Mouse (Mus musculus) liver, embryonic 14.5 days (tissue): ENCODE data around the gene Gm42517. TPM values are rescaled to one million over a fixed set of nuclear protein-coding genes. Genes with fewer than 3 reads are reported as not detected.

Source experiments
- ATAC-seq: fragments of 200-750 bp; cut with Nextera tagmentation; 2 replicates; pipeline ENCODE4 v1.8.0; 2017; ENCODE audit warnings: moderate number of reproducible peaks, mild to moderate bottlenecking, moderate library complexity; ENCODE audit not compliant: insufficient read depth
- DNase-seq, 3 experiments: peaks; one replicate each; pipeline ENCODE4 v3.0.0-alpha.2; 2012 to 2013; ENCODE audit warnings: low read depth in 3 of 3, low spot score in 3 of 3
- H3K27ac ChIP-seq: fragments of 300-500 bp; sonication (generic); 2 replicates; pipeline ENCODE4 v1.5.1; 2014; ENCODE audit warnings: moderate library complexity, mild to moderate bottlenecking, control low read depth, inconsistent platforms
- H3K27me3 ChIP-seq: fragments of 300-500 bp; sonication (generic); 2 replicates; pipeline ENCODE4 v1.6.1; 2014; ENCODE audit warnings: mild to moderate bottlenecking, low read length, moderate library complexity; ENCODE audit not compliant: control insufficient read depth, insufficient read depth
- H3K36me3 ChIP-seq: fragments of 300-500 bp; sonication (generic); replicated peaks from 2 replicates; pipeline ENCODE4 v1.6.1; 2014; ENCODE audit warnings: low read depth; ENCODE audit not compliant: control insufficient read depth, insufficient read depth
- H3K4me1 ChIP-seq, 2 experiments: fragments of 200-500 bp in 1 of 2; fragments of 300-500 bp in 1 of 2; sonication (generic) in 1 of 2; replicated peaks; 2 replicates each; pipeline ENCODE4 v1.6.1; 2012 to 2014; ENCODE audit warnings: antibody characterized with exemption in 1 of 2, inconsistent platforms in 1 of 2, low read length in 1 of 2; ENCODE audit not compliant: control insufficient read depth in 2 of 2, insufficient read depth in 2 of 2
- H3K4me2 ChIP-seq: fragments of 300-500 bp; sonication (generic); 2 replicates; pipeline ENCODE4 v1.6.1; 2014; ENCODE audit warnings: low read depth, mild to moderate bottlenecking, control low read depth, moderate library complexity
- H3K4me3 ChIP-seq, 2 experiments: fragments of 200-500 bp in 1 of 2; fragments of 300-500 bp in 1 of 2; sonication (generic) in 1 of 2; 2 replicates each; pipeline ENCODE4 v1.5.1; 2012 to 2014; ENCODE audit warnings: low read depth in 2 of 2, low read length in 2 of 2, mild to moderate bottlenecking in 2 of 2, control low read depth in 1 of 2, inconsistent platforms in 1 of 2, moderate library complexity in 1 of 2; ENCODE audit not compliant: insufficient read depth in 1 of 2
- H3K9ac ChIP-seq: fragments of 300-500 bp; sonication (generic); replicated peaks from 2 replicates; pipeline ENCODE4 v1.6.1; 2014; ENCODE audit warnings: mild to moderate bottlenecking, control low read depth, moderate library complexity
- H3K9me3 ChIP-seq: fragments of 300-500 bp; sonication (generic); 2 replicates; pipeline ENCODE4 v1.6.1; 2016; ENCODE audit warnings: low read length, mixed read lengths; ENCODE audit not compliant: control insufficient read depth
- CTCF ChIP-seq: IDR thresholded peaks from 2 replicates; pipeline ENCODE4 v1.5.1; 2016; ENCODE audit warnings: antibody characterized with exemption, low read depth, control low read depth
- EP300 ChIP-seq: IDR thresholded peaks from 2 replicates; pipeline ENCODE4 v1.6.1; 2016; ENCODE audit warnings: antibody characterized with exemption, low read depth
- WGBS: fragments of 180-500 bp; shearing (Covaris S2); extraction: QIAGEN DNeasy Blood & Tissue Kit; methylation state at CpG from one replicate; pipeline ENCODE4 v1.1.7; 2014; ENCODE audit not compliant: insufficient replicate concordance; 5-methylcytosine and 5-hydroxymethylcytosine counted together
- polyA plus RNA-seq, 2 experiments: library from polyadenylated mRNA; depleted of rRNA in 1 of 2; stranded (reverse) in 1 of 2; unstranded in 1 of 2; fragments of >200 nt; fragmentation: Nextera tagmentation in 1 of 2; extraction: Ambion mirVana in 1 of 2; gene quantifications; 2 replicates each; pipeline versions ENCODE4 v1.2.1 to v1.2.3; 2012 to 2014

Gene Gm42517
- polyA plus RNA-seq, 2 experiments: 0.20 TPM; not detected in 1

DNA sequence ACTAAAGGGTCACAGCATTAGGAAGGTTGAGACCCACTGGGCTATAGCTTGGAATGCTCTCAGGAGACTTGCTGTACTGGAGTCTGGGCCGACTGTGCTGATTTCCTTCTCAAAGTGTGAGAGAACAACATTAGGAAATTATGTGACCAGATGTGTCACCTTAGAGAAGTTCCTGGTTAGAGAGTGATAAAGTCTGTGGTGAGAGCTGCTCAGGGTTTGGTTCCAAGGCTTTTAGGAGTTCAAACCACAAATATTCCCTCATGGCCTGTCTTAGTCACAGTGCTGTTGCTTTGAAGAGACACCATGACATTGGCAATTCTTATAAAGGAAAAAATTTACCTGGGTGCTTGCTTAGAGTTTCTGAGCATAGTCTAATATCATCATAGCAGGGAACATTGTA, 8.3 kb upstream of the Gm42517 start:
- H3K9ac ChIP-seq: no peak overlapping the region
- H3K4me2 ChIP-seq: no peak overlapping the region
- 12% methylated on average over 1 of the region's 1 CpGs for WGBS
- H3K4me1 ChIP-seq: no peaks in the 10 kb centered on the region
- H3K36me3 ChIP-seq: no peaks in the 10 kb centered on the region
- TF ChIP-seq EP300 (no peak), CTCF (no peak)
- no peak overlapping the region for H3K4me3 ChIP-seq
- no peak overlapping the region for H3K27ac ChIP-seq
- no peak for ATAC-seq
- peaks cover 12% of the 10 kb centered on the region for H3K27me3 ChIP-seq
- no peaks in the 10 kb centered on the region for H3K9me3 ChIP-seq
- DNase-seq: no peak

DNA sequence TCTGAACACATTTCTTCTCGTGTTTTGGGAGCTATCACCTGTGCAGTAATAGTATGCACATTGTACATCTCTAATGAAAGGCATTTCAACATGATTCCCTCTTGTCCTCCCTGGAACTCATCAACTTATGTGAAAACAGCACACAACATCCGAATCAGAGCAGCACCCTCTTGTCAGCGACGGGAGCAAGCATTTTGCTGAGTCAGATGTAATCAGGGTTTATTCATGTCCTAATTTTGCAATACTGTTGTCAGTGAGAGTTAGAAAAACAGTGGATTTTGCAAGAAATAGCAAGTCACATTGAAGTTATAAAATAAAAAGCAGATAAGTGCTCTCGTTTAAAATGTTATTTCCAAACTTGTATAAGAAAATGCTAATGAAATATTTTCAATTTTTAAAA, 6.4 kb upstream of the Gm42517 start:
- H3K9ac ChIP-seq: no peak overlapping the region
- DNase-seq: no peak
- no peak overlapping the region for H3K4me2 ChIP-seq
- 48% methylated on average over 5 of the region's 5 CpGs for WGBS
- peaks cover 32% of the 10 kb centered on the region for H3K27me3 ChIP-seq
- H3K4me1 ChIP-seq: no peaks in the 10 kb centered on the region
- no peak overlapping the region for H3K4me3 ChIP-seq
- H3K27ac ChIP-seq: no peak overlapping the region
- H3K9me3 ChIP-seq: no peaks in the 10 kb centered on the region
- no peak for TF ChIP-seq CTCF
- no peak for TF ChIP-seq EP300
- H3K36me3 ChIP-seq: no peaks in the 10 kb centered on the region
- no peak for ATAC-seq

DNA sequence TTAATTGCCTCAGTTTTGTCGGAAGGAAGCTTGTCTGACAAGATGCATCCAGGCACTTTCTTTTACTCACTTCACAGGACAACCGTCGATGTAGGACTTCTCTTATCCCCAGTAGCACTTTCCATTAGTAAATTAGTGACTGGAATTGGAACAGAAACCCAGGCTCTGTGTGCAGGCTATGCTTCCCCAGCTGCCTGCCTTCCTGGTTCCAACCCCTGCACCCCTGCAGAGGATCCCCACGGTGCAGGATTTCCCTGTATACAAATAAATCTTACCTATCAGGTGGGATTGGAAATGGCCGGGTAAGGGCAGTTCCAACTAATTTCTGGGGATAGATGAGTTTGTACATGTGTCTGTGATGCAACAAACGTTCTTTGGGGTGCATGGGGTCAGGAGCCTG, 2.2 kb upstream of the Gm42517 start:
- WGBS: 5% methylated on average over 6 of the region's 6 CpGs
- Histone ChIP-seq H3K36me3 (no peaks in the 10 kb centered on the region), H3K4me1 (no peaks in the 10 kb centered on the region), H3K27me3 (peaks cover 73% of the 10 kb centered on the region), H3K4me3 (no peak overlapping the region), H3K4me2 (no peak overlapping the region), H3K27ac (no peak overlapping the region), H3K9ac (no peak overlapping the region), H3K9me3 (no peaks in the 10 kb centered on the region)
- no peak for TF ChIP-seq CTCF
- no peak for TF ChIP-seq EP300
- DNase-seq (no peak), ATAC-seq (no peak)

DNA sequence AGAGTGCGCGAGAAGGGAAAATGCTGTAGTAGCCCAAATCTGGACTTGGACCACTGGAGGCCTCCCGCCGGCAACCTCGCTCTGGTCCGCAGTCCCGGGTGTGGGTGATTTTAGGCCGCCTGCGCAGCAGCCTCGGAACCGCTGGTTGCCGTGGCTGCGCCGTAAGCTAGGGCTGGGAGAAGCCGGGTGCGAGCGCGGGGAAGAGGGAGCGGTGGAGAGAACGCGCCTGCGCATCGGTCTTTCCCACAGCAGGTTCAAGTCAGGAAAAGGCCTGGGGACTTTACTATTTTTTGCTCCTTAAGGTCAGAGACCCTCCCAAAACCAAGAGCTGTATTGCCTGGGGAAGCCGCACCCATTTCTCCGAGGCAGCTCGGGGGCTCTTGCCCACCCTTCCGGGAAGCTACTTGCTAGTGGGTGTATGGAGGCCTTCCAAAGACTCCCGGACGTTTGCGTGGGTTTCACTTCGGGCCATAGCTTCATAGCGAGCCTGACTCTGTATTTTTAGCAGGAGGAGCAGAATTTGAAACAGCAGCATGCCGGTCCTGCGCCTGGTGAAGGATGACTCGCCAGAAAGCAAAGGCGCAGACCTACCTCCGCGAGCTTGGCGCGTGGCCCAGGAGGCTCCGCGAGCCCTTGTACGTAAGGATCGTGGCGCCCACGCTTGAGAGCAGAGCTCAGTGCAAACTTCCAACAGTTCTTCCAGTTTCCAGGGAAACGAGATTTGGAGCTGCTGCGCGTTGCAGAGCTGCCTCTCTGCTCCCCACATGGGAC, 1.3 kb upstream of the Gm42517 start:
- no peak for ATAC-seq
- H3K27me3 ChIP-seq: peaks cover 82% of the 10 kb centered on the region

DNA sequence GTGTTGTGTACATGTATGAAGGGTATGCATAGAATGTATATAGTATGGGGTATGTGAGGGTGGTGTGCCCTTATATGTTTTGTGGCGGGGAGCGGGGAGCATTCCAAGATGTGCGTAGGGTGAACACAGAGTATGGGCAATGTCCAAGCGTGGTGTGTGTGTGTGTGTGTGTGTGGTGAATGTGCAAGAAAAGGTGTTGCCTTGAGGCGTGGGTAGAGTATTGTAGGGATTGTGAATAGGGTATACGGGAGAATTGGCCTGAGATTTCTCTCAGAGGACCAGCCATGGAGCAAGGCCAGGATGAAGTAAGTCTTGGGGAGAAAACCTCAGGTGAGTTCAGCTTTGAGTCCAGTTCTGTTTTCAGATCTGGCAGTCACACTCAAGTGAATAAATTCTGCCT, 724 bp upstream of the Gm42517 start:
- H3K4me3 ChIP-seq: no peak overlapping the region; a peak in 1 of 4 replicates
- WGBS: 7% methylated on average over 6 of the region's 6 CpGs
- no peak for DNase-seq
- H3K27ac ChIP-seq: no peak overlapping the region
- no peaks in the 10 kb centered on the region for H3K4me1 ChIP-seq
- ATAC-seq: no peak
- no peaks in the 10 kb centered on the region for H3K9me3 ChIP-seq
- peak overlapping the region; percentile 44 for H3K4me2 ChIP-seq
- peaks cover 88% of the 10 kb centered on the region for H3K27me3 ChIP-seq
- no peak overlapping the region for H3K9ac ChIP-seq
- H3K36me3 ChIP-seq: no peaks in the 10 kb centered on the region
- TF ChIP-seq EP300 (no peak), CTCF (no peak)

More for the DNA sequence above, 1.3 kb upstream of the Gm42517 start:
- H3K9me3 ChIP-seq: no peaks in the 10 kb centered on the region
- peak overlapping the region; percentile 44 for H3K4me2 ChIP-seq
- no peak for TF ChIP-seq CTCF
- TF ChIP-seq EP300: no peak
- no peak overlapping the region for H3K9ac ChIP-seq
- no peak for DNase-seq
- H3K36me3 ChIP-seq: no peaks in the 10 kb centered on the region
- H3K4me1 ChIP-seq: no peaks in the 10 kb centered on the region
- H3K4me3 ChIP-seq: peak overlapping the region; percentile 18 to 25
- H3K27ac ChIP-seq: no peak overlapping the region
- WGBS: under 1% methylated on average over 49 of the region's 49 CpGs
